Mouse (Mus musculus) olfactory bulb, adult 2 months (tissue): Measurements from ENCODE around the gene Slc30a2. TPM values are rescaled to one million over a fixed set of nuclear protein-coding genes. Genes with fewer than 3 reads are reported as not detected.
A peak's percentile ranks its signal among the peaks of the same experiment; 100 is the strongest.

Experiments
- H3K27ac ChIP-seq: fragments of 200-500 bp; 2 replicates; pipeline ENCODE4 v1.5.1; 2012; ENCODE audit warnings: low read depth, low read length; ENCODE audit not compliant: insufficient read depth
- H3K4me1 ChIP-seq: fragments of 200-500 bp; 2 replicates; pipeline ENCODE4 v1.6.1; 2012; ENCODE audit warnings: low read length; ENCODE audit not compliant: control insufficient read depth, insufficient read depth
- H3K4me3 ChIP-seq: fragments of 200-500 bp; 2 replicates; pipeline ENCODE4 v1.5.1; 2012; ENCODE audit warnings: mild to moderate bottlenecking, low read depth, low read length, moderate library complexity; ENCODE audit not compliant: insufficient read depth
- CTCF ChIP-seq: fragments of 200-500 bp; IDR thresholded peaks from 2 replicates; pipeline ENCODE4 v1.5.1; 2012; ENCODE audit warnings: low read depth, mild to moderate bottlenecking, low read length, moderate library complexity; ENCODE audit not compliant: insufficient read depth
- POLR2A ChIP-seq: fragments of 200-500 bp; IDR thresholded peaks from 2 replicates; pipeline ENCODE4 v1.6.1; 2012; ENCODE audit warnings: mild to moderate bottlenecking, low read depth, low read length, moderate library complexity; ENCODE audit not compliant: insufficient read depth
- WGBS: fragments of 180-500 bp; shearing (Covaris S2); methylation state at CpG from one replicate; pipeline ENCODE4 v1.1.7; 2018; 5-methylcytosine and 5-hydroxymethylcytosine counted together
- polyA plus RNA-seq: library from polyadenylated mRNA; stranded (reverse); fragments of >200 nt; gene quantifications from 2 replicates; pipeline ENCODE4 v1.2.4, GENCODE M21; 2012; ENCODE audit warnings: low replicate concordance; ENCODE audit not compliant: missing spikeins, insufficient read depth, insufficient read length

Slc30a2 gene
- polyA plus RNA-seq, 1 experiment, result not detected

DNA sequence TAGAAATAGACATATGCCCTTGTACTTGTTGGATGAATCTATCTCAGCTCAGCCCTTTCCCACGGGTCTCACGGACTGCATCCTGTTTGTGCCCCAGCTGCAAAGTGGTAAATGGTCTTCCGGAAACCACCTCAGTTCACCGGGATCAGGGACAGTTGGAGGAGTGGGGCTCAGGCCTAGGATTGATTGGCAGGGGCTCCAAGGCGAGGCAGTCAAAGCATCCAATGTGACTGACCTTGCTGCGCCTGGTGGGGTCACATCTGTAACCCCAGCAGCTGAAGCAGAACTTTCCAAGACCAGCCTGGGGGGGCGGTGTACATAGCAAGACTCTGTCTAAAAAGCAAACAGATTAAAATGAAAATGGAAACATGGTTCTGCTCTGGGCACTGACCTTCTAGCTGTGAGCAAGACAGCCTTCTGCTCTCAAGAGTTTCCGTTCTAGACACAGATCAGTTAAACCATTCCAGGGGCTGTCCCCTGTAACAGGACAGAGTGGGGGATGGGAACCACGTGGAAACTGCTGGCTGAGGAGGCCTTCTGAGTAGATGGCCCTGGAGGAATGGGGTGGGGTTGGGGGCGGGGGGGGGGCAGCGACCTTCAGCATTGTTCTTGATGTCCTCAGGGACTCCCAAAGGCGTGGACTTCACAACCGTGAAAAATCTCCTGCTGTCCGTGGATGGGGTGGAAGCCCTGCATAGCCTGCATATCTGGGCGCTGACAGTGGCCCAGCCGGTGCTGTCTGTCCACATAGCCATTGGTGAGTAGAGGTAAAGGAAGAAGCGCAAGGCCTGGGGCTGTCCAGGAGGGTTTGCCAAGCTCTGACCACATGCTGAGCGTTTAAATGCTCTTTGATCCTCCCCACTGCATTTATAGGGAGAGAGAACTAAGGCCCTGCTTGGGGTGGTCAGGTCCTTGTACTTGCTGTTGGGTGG, 8.6 kb downstream of the Slc30a2 start:
- TF ChIP-seq POLR2A, result no peak
- no peak for TF ChIP-seq CTCF
- WGBS, result 73% methylated on average over 18 of the region's 18 CpGs
- peaks cover 15% of the 10 kb centered on the region for H3K4me1 ChIP-seq
- H3K27ac ChIP-seq, result no peak overlapping the region
- no peak overlapping the region for H3K4me3 ChIP-seq

DNA sequence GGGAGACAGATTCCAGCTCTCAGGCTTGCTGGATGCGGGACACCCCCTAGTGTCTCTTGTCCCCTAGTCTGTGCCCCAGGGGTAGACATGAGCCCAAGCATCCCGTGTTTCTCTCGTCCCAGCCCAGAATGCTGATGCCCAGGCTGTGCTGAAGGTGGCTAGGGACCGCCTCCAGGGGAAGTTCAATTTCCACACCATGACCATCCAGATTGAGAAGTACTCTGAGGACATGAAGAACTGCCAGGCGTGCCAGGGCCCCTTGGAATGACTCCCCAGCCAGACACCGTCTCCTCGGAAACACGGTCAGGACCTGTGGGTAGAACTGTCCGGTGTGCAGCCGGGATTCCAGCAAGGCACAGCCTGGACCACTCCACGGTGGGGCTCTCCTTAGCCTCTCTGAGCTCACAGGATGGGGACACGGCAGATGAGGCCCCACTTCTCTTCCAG, 9.3 kb downstream of the Slc30a2 start:
- no peak for TF ChIP-seq CTCF
- no peak for TF ChIP-seq POLR2A
- Histone ChIP-seq H3K27ac (no peak overlapping the region), H3K4me3 (no peak overlapping the region), H3K4me1 (peaks cover 19% of the 10 kb centered on the region)
- WGBS, result 82% methylated on average over 12 of the region's 12 CpGs

DNA sequence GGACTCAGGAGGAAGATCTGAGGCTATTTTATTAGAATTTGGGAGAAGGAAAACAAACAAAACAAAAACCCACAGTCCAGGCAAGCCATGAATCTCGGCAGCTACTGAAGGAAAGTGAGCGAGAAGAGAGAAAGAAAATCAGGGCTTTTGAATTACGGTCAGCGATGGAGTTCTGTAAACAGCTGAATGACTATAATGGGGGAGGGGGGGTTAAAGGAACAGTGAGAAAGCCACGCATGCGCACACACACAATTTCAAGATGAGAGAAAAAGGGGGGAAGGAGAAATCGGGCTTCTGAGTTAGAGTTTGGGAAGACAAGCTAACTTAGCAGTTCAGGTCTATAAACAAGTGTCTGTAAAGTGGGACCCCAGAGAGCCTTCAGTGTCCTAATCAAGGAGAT, 9.9 kb downstream of the Slc30a2 start:
- TF ChIP-seq POLR2A, result no peak
- no peak for TF ChIP-seq CTCF
- Histone ChIP-seq H3K27ac (no peak overlapping the region), H3K4me3 (no peak overlapping the region), H3K4me1 (peaks cover 22% of the 10 kb centered on the region)
- 62% methylated on average over 7 of the region's 7 CpGs for WGBS

DNA sequence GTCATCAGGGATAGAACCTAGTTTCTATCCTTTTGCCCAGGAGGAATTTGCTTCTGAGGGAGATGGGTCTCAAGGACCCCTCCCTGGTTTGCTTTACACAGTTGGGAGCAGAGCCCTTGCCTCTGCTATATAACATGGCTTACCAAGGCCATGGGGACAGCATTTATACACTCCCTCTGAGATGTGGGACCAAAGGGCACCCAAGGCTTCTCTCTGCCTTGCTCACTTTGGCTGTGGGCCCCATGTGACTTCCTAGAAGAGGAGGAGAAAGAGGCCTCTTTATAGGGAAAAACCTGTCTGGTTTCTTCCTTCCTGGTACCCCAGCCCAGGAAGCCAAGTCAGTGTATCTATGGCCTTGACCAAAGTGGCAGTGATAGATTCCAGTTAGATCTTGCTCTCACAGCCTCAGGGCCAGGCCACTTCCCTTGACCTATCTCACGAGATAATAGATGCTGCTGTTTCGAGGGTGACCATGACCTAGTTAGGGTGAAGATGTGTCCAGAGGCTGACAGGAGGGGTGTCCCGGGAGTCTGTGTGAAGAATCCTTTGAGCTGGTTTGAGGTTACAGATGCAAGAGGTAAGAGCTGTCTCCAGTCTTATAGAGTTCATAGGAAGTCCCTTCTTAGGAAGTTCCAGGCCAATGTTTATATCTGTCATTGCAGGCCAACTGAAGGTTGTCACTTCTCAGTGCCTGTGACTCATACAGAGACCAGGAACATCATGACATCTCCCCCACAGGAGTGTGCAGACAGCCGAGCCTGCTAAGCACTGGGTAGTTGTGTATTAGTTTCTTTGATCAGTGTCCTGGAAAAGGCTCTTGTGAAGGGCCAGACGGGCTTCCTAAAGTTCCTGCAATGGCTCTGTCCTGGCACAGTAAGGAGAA, 10.8 kb downstream of the Slc30a2 start:
- peaks cover 22% of the 10 kb centered on the region for H3K4me1 ChIP-seq
- no peak overlapping the region for H3K27ac ChIP-seq
- WGBS, result 90% methylated on average over 5 of the region's 5 CpGs
- TF ChIP-seq CTCF (no peak), POLR2A (no peak)
- H3K4me3 ChIP-seq, result no peak overlapping the region

DNA sequence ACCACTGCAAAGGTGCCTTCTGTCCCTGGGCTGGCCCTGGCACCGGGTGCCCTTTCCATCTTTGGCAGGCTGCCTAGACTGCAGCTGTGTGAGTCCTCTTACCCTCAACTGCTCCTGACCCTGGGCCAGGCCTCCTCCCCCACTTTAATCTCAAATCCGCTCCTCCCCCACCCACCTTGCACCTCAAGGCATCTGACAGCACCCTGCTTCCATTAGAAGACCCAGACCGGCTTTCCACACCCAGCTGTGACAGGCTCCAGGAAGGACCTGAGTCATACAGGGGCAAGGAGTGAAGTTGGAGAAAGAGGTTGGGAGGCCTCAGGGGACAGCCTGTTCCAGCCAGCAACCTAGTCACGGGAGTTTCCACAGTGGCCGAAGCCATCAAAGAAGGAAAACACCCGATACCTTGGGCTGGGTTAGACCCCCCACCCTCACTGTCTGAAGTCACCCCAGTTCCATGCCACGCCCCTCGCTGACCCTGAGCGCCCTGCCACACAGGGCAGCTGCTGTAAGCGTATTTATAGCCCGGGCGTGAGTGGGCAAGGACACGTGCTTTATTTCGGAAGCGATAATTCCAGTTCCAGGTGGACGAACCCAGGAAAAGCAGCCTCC, 13.0 kb downstream of the Slc30a2 start:
- no peak for TF ChIP-seq CTCF
- no peak for TF ChIP-seq POLR2A
- Histone ChIP-seq H3K4me1 (peaks cover 22% of the 10 kb centered on the region), H3K4me3 (no peak overlapping the region), H3K27ac (no peak overlapping the region)
- WGBS, result 54% methylated on average over 16 of the region's 16 CpGs

DNA sequence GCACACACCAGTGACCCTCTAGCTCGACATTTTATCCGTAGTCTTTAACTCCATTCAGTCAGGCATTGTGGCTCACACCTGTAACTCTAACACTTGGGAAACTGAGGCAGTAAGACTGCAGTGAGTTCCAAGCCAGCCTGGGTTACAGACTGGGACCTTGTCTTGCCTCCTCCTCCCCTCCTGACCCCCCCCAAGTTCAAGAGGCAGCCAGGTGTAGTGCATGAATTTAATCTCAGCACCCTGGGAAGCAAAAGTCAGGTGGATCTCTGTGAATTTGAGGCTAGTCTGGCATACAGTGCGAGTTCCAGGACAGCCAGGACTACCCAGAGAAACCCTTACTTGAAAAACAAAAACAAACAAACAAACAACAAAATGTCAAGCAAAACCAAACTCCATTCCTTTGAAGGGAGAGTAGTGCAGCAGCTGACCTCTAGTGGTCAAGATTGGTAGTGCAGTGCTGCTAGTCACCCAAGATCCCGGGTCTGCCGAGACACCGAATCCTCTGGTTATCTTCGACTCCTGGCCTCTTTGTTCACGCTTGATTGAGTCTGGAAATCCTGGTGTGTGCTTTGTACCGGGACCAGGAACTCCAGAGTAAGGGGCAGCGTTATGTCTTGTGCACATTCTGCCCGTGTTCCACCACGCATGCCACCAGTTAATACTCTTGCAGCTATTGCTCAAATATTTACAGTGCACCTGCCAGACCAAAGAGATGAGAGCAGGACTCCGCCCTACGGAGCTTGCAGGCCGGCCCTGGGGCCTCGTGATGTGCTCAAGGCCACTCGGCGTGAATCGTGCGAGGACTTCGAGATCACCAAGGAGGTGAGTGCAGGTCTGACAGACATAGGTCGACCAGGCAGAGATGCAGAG, 13.8 kb downstream of the Slc30a2 start:
- H3K27ac ChIP-seq, result no peak overlapping the region
- H3K4me3 ChIP-seq, result 0 out of 2 replicates have a peak overlapping the region, but pooled peaks have one; percentile 9
- no peak for TF ChIP-seq POLR2A
- TF ChIP-seq CTCF, result 0 out of 2 replicates have a peak, but pooled peaks have one; percentile 30
- 21% methylated on average over 22 of the region's 22 CpGs for WGBS
- peaks cover 22% of the 10 kb centered on the region for H3K4me1 ChIP-seq

DNA sequence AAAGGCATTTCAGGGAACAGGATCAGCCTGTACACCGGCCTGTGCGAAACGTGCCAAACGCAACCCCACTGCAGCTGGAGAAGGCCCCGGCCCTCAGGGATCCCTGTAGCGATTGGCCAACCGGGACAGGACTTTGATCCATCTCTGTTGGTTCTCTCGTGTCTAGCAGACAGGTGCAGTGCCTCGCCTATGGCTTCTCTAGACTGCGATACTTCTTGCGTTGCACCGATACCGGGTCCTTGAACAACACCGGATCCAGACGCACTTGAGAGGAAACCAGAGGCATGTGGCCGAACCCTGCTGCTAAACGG, 14.4 kb downstream of the Slc30a2 start:
- Histone ChIP-seq H3K4me3 (no peak overlapping the region), H3K4me1 (peaks cover 18% of the 10 kb centered on the region), H3K27ac (no peak overlapping the region)
- no peak for TF ChIP-seq POLR2A
- TF ChIP-seq CTCF, result no peak
- 47% methylated on average over 17 of the region's 17 CpGs for WGBS

GRCm38 (mm10) chr4:134359649-134360048, 16.7 kb downstream of the Slc30a2 start:
- peaks cover 18% of the 10 kb centered on the region for H3K4me1 ChIP-seq
- WGBS, result 87% methylated on average over 6 of the region's 6 CpGs
- TF ChIP-seq POLR2A (no peak), CTCF (no peak)
- H3K27ac ChIP-seq, result no peak overlapping the region
- H3K4me3 ChIP-seq, result no peak overlapping the region
